Mouse (Mus musculus) retina, embryonic 14.5 days (tissue): ENCODE measurements at regions not wholly inside any gene's neighbourhood (a gene's known extent, or its start where the extent isn't known, plus 50 kb on each side); places are given as distances from the start of the nearest gene placed in this dataset.
A peak's percentile ranks its signal among the peaks of the same experiment; 100 is the strongest.

ENCODE experiments used
- DNase-seq: peaks from one replicate; pipeline ENCODE4 v3.0.0-alpha.2; 2015; ENCODE audit warnings: low spot score

GRCm38 (mm10) chr3:52929827-52930605 is 87.0 kb downstream of the Cog6 start:
- DNase-seq: peak; percentile 31

GRCm38 (mm10) chr3:52927361-52927841 is 89.6 kb downstream of the Cog6 start:
- no peak for DNase-seq

GRCm38 (mm10) chr3:52926549-52926948 is 90.5 kb downstream of the Cog6 start:
- no peak for DNase-seq

GRCm38 (mm10) chr3:52925223-52925622 is 91.8 kb downstream of the Cog6 start:
- DNase-seq: peak; percentile 42

- DNase-seq: no peak
Measured at GRCm38 (mm10) chr3:52924631-52925030, 92.4 kb downstream of the Cog6 start.

GRCm38 (mm10) chr3:52923824-52924559 is 93.0 kb downstream of the Cog6 start:
- no peak for DNase-seq

- DNase-seq: no peak
Measured at GRCm38 (mm10) chr3:52922411-52922810, 94.6 kb downstream of the Cog6 start.

GRCm38 (mm10) chr3:52906823-52907564 is 110.0 kb downstream of the Cog6 start:
- DNase-seq: peak; percentile 24

- no peak for DNase-seq
Measured at GRCm38 (mm10) chr3:52904028-52904427, 113.0 kb downstream of the Cog6 start.

- DNase-seq: no peak
Measured at GRCm38 (mm10) chr3:52897665-52898064, 119.4 kb downstream of the Cog6 start.

GRCm38 (mm10) chr3:52896462-52896861 is 120.6 kb downstream of the Cog6 start:
- no peak for DNase-seq

GRCm38 (mm10) chr3:52895751-52896150 is 121.3 kb downstream of the Cog6 start:
- DNase-seq: no peak

GRCm38 (mm10) chr3:52894812-52895211 is 122.2 kb downstream of the Cog6 start:
- DNase-seq: no peak

GRCm38 (mm10) chr3:52889156-52889715 is 127.8 kb downstream of the Cog6 start:
- no peak for DNase-seq

- no peak for DNase-seq
Measured at GRCm38 (mm10) chr3:52881981-52882380, 135.1 kb downstream of the Cog6 start.

GRCm38 (mm10) chr3:52881139-52881538 is 135.9 kb downstream of the Cog6 start:
- DNase-seq: no peak

- DNase-seq: no peak
Measured at GRCm38 (mm10) chr3:52879700-52880099, 137.3 kb downstream of the Cog6 start.

- DNase-seq: no peak
Measured at GRCm38 (mm10) chr3:52878334-52878733, 138.7 kb downstream of the Cog6 start.

- DNase-seq: no peak
Measured at GRCm38 (mm10) chr3:52872260-52872659, 144.8 kb downstream of the Cog6 start.

- no peak for DNase-seq
Measured at GRCm38 (mm10) chr3:52863146-52863849, 153.7 kb downstream of the Cog6 start.

GRCm38 (mm10) chr3:52862026-52862425 is 155.0 kb downstream of the Cog6 start:
- DNase-seq: no peak

GRCm38 (mm10) chr3:52861538-52861937 is 155.5 kb downstream of the Cog6 start:
- DNase-seq: no peak
